Mouse (Mus musculus) C2C12 (cell line): ENCODE measurements around the gene Tcp11x2. TPM values are rescaled to one million over a fixed set of nuclear protein-coding genes. Genes with fewer than 3 reads are reported as not detected.

Source experiments
- H3K27me3 ChIP-seq: one replicate; pipeline ENCODE4 v1.6.1; 2011; ENCODE audit not compliant: control insufficient read depth, insufficient read depth, insufficient read length
- H3K36me3 ChIP-seq: one replicate; pipeline ENCODE4 v1.6.1; 2011; ENCODE audit not compliant: control insufficient read depth, insufficient read depth
- H3K4me3 ChIP-seq: one replicate; pipeline ENCODE4 v1.5.1; 2011; ENCODE audit warnings: mild to moderate bottlenecking, control low read depth; ENCODE audit not compliant: poor library complexity, insufficient read depth, severe bottlenecking
- H3K79me2 ChIP-seq: one replicate; pipeline ENCODE4 v1.6.1; 2011; ENCODE audit not compliant: control insufficient read depth, insufficient read depth
- H3K79me3 ChIP-seq: one replicate; pipeline ENCODE4 v1.6.1; 2011; ENCODE audit warnings: low read depth, control low read depth
- H3ac ChIP-seq: one replicate; pipeline ENCODE3; 2011; ENCODE audit warnings: low read depth; ENCODE audit not compliant: control insufficient read depth, insufficient read length
- MYOG ChIP-seq: IDR thresholded peaks from one replicate; pipeline ENCODE4 v1.6.1; 2011; ENCODE audit not compliant: control insufficient read depth, insufficient read length; ENCODE audit errors: extremely low read depth
- polyA plus RNA-seq: library from polyadenylated mRNA; unstranded; fragments of >200 nt; fragmentation: generic; extraction: Trizol; gene quantifications from one replicate; pipeline ENCODE4 v1.2.1, GENCODE M21; 2012; ENCODE audit warnings: missing spikeins

Gene Tcp11x2
- polyA plus RNA-seq, 1 experiment, result not detected

DNA sequence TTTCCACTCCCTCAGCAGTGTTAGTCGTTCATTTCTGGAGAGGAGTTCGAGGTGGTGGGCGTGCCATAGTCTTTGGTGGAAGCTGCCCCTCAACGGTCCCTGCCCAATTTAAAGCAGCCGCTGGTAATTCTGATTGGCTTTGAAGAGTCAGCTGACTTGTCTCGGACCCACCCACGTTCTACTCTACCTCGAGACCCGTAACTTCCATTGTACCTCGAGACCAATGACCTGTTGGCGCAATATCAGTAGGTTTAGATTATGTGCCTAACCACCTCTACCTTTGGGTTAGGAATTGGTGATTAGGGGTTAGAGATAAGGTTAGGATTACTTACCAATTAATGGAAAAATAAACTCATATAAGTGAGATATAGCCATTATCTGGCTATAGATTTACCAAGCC is 66.0 kb downstream of the Tcp11x2 start, which contains the start of gene Prame:
Gene Prame (minus strand): TSS at position 101 of the 400 bp plus-strand sequence.
- H3K36me3 ChIP-seq, result no peaks in the 10 kb centered on the region
- no peak for TF ChIP-seq MYOG
- H3K79me3 ChIP-seq, result no peaks in the 10 kb centered on the region

More for the DNA sequence above, 66.0 kb downstream of the Tcp11x2 start, which contains the start of gene Prame:
- Histone ChIP-seq H3ac (no peak within 1 kb of the TSS), H3K79me2 (no peaks in the 10 kb centered on the region), H3K4me3 (no peak within 1 kb of the TSS), H3K27me3 (no peaks in the 10 kb centered on the region)

Other genes with a start within 250 kb of the Tcp11x2 start
- gene AV320801, start 199.2 kb downstream of the Tcp11x2 start, polyA plus RNA-seq, result not detected
- 1.4 TPM for gene Nxf7, start 95.0 kb downstream of the Tcp11x2 start, polyA plus RNA-seq
- not detected for gene Prame, start 66.1 kb downstream of the Tcp11x2 start, polyA plus RNA-seq
- not detected for gene Tmsb15a, start 31.5 kb upstream of the Tcp11x2 start, polyA plus RNA-seq
- 1.6 TPM for gene Armcx5, start 48.9 kb upstream of the Tcp11x2 start, polyA plus RNA-seq
- gene Gprasp1, start 48.9 kb upstream of the Tcp11x2 start, polyA plus RNA-seq, result 5.4 TPM
- 0.70 TPM for gene Bhlhb9, start 103.8 kb upstream of the Tcp11x2 start, polyA plus RNA-seq
- not detected for gene Gprasp2, start 145.2 kb upstream of the Tcp11x2 start, polyA plus RNA-seq